Mouse (Mus musculus) gastrocnemius, postnatal 25 days (tissue): Measurements from ENCODE around the gene Kdm5b. TPM values are rescaled to one million over a fixed set of nuclear protein-coding genes. Genes with fewer than 3 reads are reported as not detected.

ENCODE experiments used
- DNase-seq: peaks from one replicate; pipeline ENCODE4 v3.0.0; 2022
- total RNA-seq, 2 experiments: library from RNA; stranded (reverse); gene quantifications; 1 replicate in 1 of 2; 2 replicates in 1 of 2; pipeline ENCODE4 v1.2.3; 2021

Kdm5b gene
- total RNA-seq, 2 experiments from 2014 or later = 11.3 to 11.7 TPM

DNA sequence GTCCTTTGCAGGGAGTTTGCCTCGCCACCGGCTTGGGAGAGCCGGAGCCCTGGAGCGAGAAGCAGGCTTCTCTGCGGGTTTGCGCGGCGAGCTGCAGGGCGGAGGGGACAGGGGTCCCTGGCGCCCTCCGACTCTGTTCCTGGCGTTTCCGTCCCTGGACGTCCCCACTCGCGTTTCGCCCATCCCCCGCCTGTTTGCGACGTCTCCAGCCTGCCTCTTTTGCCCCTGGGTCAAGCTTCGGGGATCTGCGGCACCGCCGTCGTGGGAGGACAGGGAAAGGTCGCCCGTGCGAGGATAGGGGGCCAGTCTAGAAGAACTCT, 87.0 kb downstream of the Kdm5b start:
- DNase-seq = no peak

- DNase-seq = no peak
These were observed 87.6 kb downstream of the Kdm5b start for GRCm38 (mm10) chr1:134647591-134647990.

DNA sequence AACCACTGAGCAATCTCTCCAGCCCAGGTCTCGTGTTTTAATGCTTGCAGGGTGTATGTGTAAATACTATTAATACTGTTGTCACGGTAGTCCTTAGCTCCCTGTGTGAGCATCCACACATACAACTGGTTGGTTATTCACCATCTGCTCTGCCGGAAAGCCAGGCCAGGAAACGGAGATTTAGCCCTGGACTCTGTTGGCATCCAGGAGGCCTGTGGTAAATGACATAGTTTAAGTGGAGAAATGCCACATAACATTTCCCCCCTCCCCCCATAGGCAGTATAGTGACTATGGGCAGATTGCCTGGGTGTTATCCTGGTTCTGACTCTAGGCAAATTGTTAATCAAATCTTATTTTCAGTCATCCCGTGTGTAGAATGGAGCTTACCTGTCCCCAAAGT, 90.8 kb downstream of the Kdm5b start:
- no peak for DNase-seq

DNA sequence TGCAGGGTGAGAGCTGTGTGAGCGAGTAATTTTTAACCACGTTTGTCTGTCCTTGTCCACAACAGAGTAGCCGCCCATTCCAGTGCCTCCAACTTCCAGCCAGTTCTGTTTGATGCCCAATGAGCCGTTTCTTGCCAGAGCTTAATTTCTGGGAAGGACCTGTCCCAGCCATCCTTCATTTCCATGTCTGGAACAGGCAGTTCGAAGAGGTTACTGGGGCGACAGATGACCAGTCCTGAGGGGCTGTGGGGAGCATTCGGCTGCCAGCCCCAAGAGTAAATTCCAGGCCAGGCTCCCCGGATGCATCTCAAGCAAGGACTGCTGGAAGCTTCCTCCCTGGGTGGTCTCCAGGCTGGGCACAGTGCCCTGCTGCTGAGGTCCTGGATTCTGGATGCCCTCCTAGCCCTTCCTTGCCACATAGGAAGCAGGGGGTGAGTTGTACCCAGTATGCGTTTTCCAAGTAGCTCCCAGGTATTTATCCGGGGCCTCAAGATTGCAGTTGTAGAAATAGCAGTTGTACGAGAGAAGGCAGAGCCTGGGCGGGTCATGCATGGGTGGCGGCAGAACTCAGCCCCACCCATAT, 91.4 kb downstream of the Kdm5b start:
- DNase-seq = peak; percentile 19

DNA sequence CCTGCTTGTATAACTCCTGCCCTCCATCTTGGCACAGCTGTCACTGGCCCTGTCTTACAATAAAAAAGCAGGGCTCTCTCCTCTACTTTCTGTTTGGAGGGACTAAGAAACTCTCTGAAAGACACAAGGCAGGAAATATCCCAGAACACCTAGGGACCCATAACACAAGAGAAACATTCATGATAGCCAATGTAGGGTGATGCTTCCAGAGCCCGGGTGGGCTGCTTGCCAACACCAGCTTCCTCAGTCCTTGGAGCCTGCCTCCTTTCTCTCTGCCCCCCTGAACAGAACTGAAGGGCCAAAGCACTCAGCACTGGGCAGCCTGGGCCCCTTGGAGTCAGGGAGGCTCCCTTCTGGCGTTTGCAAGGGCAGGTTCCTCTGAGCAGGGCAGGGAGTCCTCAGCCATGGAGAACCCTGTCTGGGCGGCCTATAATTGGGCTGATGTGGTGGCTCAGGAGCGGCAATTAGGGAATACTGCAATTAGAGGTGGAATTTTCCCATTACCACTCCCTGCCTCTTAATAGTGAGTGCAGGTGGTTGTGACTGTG, 92.0 kb downstream of the Kdm5b start:
- DNase-seq = no peak

GRCm38 (mm10) chr1:134653603-134654257, 93.8 kb downstream of the Kdm5b start:
- DNase-seq = no peak

GRCm38 (mm10) chr1:134658841-134659240, 98.9 kb downstream of the Kdm5b start:
- no peak for DNase-seq

DNA sequence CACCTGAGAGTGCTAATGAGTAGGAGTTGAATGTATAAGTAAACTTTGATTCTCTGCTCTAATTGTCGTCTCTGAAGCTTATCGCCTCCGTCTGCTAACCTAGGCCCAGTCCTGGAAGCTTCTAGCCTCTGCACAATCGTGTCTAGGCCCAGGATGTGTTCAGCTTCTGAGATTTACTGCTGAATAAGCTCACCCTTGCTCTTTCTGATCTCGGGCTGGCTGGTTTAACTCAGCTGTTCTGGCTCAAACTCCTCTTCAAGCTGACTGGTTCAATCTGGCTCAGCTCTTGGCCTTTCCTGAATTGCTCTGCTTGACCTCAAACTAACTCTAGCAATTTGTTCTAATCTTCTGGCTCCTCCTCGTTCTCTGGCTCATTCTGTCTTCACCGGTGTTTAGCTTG, 100.2 kb downstream of the Kdm5b start:
- no peak for DNase-seq

DNA sequence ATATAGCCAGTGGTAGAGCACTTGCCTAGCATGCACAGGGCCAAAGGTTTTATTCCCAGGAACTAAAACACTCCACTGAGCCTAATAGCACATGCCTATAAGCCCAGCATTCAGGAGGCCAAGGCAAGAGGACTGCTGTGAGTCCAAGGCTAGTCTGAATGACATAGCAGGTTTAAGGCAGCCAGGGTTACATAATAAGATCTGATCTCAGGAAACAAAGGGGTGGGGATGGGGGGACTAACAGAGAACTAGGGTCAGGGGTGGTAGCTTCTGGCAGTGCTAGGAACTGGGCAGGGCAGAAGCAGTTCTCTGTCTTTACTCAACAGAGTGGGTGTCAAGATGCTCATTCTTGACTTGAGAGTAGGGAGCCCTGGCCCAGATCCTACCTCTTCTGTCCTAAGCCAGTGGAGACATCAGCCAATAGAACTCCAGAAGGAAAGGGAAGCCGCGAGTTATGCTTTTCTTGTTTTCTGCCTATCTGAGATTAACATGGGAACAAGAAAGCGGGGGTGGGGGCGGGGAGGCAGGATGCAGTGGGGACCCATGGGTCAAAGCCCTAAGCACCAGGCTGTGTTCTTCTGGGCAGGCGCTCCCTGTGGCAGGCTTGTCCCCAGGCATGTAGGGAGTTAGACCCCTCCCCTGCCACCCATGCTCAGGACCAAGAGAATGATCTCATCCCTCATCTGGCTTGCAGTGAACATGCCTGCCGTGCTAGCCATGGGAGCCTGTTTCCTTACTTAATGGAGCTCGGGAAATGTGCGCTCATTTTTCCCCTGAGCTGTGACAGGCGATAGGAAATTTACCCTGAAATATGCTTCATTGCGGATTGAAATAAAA, 111.5 kb downstream of the Kdm5b start:
- DNase-seq = no peak

DNA sequence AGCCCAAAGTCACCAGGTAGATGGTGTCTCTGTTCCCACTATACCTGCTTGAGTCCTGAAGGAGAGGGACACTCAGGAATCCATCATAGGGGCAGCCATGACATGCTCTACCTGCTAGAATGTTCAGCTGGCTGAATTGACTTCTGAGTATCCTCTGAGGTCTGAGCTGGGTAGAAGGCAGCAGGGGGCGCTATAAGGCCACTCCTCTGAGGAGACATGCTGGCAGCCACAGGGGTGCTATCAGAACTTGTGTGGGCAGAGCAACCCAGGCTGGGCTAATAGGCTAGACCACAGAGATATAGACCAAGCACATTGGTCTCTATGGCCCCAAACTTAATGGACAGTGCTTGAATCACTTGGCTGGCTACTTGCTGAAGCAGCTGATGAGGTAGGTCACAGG, 114.3 kb downstream of the Kdm5b start:
- no peak for DNase-seq

DNA sequence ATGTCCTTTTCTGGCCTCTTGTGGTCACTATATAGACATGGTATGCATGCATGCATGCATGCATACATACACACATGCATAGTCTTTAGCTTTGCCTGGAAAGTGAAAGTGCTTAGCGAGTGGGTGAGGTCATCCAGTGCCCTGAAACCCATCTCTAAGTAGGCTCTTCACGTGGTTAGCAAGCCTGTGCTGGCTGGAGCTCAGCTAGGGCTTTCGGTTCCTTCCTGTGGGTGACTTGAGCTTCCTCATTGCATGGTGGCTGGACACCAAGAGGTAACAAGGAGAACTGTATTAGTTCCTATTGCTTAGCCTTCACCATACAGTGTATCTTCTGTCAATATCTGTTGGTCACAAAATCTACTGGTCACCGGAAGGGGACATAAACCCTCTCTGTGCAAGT, 119.5 kb downstream of the Kdm5b start:
- DNase-seq = no peak

GRCm38 (mm10) chr1:134680617-134681016, 120.6 kb downstream of the Kdm5b start:
- DNase-seq = no peak

DNA sequence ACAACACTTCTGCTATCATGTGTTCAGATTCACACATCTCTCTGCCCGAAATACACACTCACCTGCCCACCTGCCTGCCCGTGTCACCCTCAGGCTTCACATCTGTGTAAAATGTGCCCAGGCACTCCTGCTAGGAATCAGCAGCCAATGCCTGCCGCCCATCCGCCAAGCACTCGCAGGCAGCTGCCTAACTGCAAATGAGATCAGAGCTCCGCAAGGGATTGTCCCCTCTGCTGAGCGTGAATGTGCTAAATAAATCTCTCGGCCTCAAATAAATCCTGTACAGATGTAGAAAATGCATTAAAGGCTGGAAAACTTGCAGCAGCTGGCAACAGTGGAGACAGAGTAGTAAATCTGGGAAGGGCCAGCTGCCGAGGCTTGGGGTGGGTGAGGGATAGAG, 122.5 kb downstream of the Kdm5b start:
- no peak for DNase-seq

Other genes starting within 250 kb of the Kdm5b start
- gene Ppfia4, start 227.2 kb upstream of the Kdm5b start, total RNA-seq = 1 to 10 TPM in 1 of 2 experiments, under 1 TPM in 1; 0.97 to 1.0 TPM
- gene Tmem183a, start 198.2 kb upstream of the Kdm5b start, total RNA-seq = 10 to 100 TPM; 13.2 to 15.1 TPM
- gene 4933406M09Rik, start 174.2 kb upstream of the Kdm5b start, total RNA-seq = not detected
- gene Cyb5r1, start 154.6 kb upstream of the Kdm5b start, total RNA-seq = 10 to 100 TPM; 80.3 to 88.3 TPM
- 100 to 1,000 TPM; 149 to 152 TPM for gene Adipor1, start 144.8 kb upstream of the Kdm5b start, total RNA-seq
- gene Klhl12, start 104.6 kb upstream of the Kdm5b start, total RNA-seq = 10 to 100 TPM; 13.4 to 15.1 TPM
- gene Rabif, start 65.5 kb upstream of the Kdm5b start, total RNA-seq = 1 to 10 TPM; 5.7 to 6.6 TPM
- not detected for gene Mgat4e, start 10.5 kb upstream of the Kdm5b start, total RNA-seq
- under 1 TPM in 1 of 2 experiments, not detected in 1; 0.05 TPM for gene Syt2, start 86.5 kb downstream of the Kdm5b start, total RNA-seq